Mouse (Mus musculus): Measurements from ENCODE around the gene Nav2. TPM values are rescaled to one million over a fixed set of nuclear protein-coding genes. Genes with fewer than 3 reads are reported as not detected.

The Nav2 gene
- total and polyA plus RNA-seq, 3 experiments, result under 0.01 TPM; not detected in 2

- no peak overlapping the region for H3K4me3 ChIP-seq (replicated peaks in 1 of 3; ENCODE audit: low read depth in 2 of 3, low read length in 2 of 3, poor library complexity in 1 of 3)
- no peak for DNase-seq (ENCODE audit: extremely low read depth)
- H3K36me3 ChIP-seq (replicated peaks in 1 of 2; ENCODE audit: control insufficient read depth in 1 of 2, insufficient read depth in 1 of 2, low read length in 1 of 2), result no peaks in the 10 kb centered on the region
- in situ Hi-C loops (cut with MboI; ENCODE audit: low pct_ligation_motif_present, low pct_unique_long_range_greater_than_20kb, low sequenced_read_pairs), result loop anchor here (25.0 kb wide), 1 partner anchor 142 kb away; no protein-coding TSS in a partner anchor
- H3K4me1 ChIP-seq (ENCODE audit: control insufficient read depth in 1 of 2, insufficient read depth in 2 of 2), result no peaks in the 10 kb centered on the region
- dilution Hi-C loops (cut with MboI; ENCODE audit: extremely low pct_ligation_motif_present, extremely low pct_unique_long_range_greater_than_20kb, low sequenced_read_pairs), result no loop called here
- H3K4me2 ChIP-seq (ENCODE audit: insufficient read depth, low read depth, poor library complexity, severe bottlenecking), result no peak overlapping the region
- H3K79me2 ChIP-seq (replicated peaks; ENCODE audit: control insufficient read depth, extremely low read depth, insufficient read depth, poor library complexity, severe bottlenecking), result no peaks in the 10 kb centered on the region
- TF ChIP-seq GABPA (IDR thresholded peaks at IDR 0.05; ENCODE audit: insufficient replicate concordance, low read depth, low read length), result no peak
- no peak for TF ChIP-seq TCF12 (IDR thresholded peaks at IDR 0.05; ENCODE audit: low read depth, low read length)
- TF ChIP-seq MAX (IDR thresholded peaks at IDR 0.05; ENCODE audit: low read length), result no peak
- TF ChIP-seq EP300 (IDR thresholded peaks at IDR 0.05; ENCODE audit: low read length), result no peak
- TF ChIP-seq BHLHE40 (IDR thresholded peaks at IDR 0.05; ENCODE audit: low read depth, low read length), result no peak
- TF ChIP-seq ZC3H11A (IDR thresholded peaks at IDR 0.05; ENCODE audit: low read depth, low read length), result no peak
- no peak for TF ChIP-seq USF1 (IDR thresholded peaks at IDR 0.05; ENCODE audit: low read depth, low read length)
- TF ChIP-seq ZMIZ1 (IDR thresholded peaks at IDR 0.05; ENCODE audit: low read depth, low read length), result no peak
- no peak for TF ChIP-seq MEF2A (IDR thresholded peaks at IDR 0.05; ENCODE audit: borderline replicate concordance, low read depth, low read length)
- TF ChIP-seq ZKSCAN1 (IDR thresholded peaks at IDR 0.05; ENCODE audit: borderline replicate concordance, low read depth, low read length), result no peak
- TF ChIP-seq JUND (conservative IDR thresholded peaks at IDR 0.05; ENCODE audit: low read depth, low read length), result no peak
- TF ChIP-seq E2F4 (IDR thresholded peaks at IDR 0.05; ENCODE audit: insufficient replicate concordance, low read depth, low read length), result no peak
- TF ChIP-seq HCFC1 (IDR thresholded peaks at IDR 0.05; ENCODE audit: low read depth, low read length), result no peak
- no peak for TF ChIP-seq IRF4 (IDR thresholded peaks at IDR 0.05; ENCODE audit: low read depth, low read length)
- TF ChIP-seq POLR2A (IDR thresholded peaks at IDR 0.05; ENCODE audit: low read depth, low read length), result no peak
- no peak for TF ChIP-seq MYC (IDR thresholded peaks at IDR 0.05; ENCODE audit: low read depth, low read length)
- TF ChIP-seq TBP (conservative IDR thresholded peaks at IDR 0.05; ENCODE audit: low read depth, low read length), result no peak
- no peak for TF ChIP-seq CHD1 (IDR thresholded peaks at IDR 0.05; ENCODE audit: low read depth, low read length)
- TF ChIP-seq MXI1 (IDR thresholded peaks at IDR 0.05; ENCODE audit: low read depth, low read length), result no peak
- TF ChIP-seq NELFE (IDR thresholded peaks at IDR 0.05; ENCODE audit: low read depth, low read length), result no peak
- H3K9me3 ChIP-seq (replicated peaks; ENCODE audit: low read length), result no peaks in the 10 kb centered on the region
- H3K27me3 ChIP-seq (replicated peaks), result peaks cover 72% of the 10 kb centered on the region
- no peak overlapping the region for H3K27ac ChIP-seq (ENCODE audit: insufficient read depth, low read depth)
- no peak overlapping the region for H3K9ac ChIP-seq (ENCODE audit: insufficient read depth, low read depth)
Measured at GRCm38 (mm10) chr7:49104793-49105192, 196.3 kb downstream of the Nav2 start.

DNA sequence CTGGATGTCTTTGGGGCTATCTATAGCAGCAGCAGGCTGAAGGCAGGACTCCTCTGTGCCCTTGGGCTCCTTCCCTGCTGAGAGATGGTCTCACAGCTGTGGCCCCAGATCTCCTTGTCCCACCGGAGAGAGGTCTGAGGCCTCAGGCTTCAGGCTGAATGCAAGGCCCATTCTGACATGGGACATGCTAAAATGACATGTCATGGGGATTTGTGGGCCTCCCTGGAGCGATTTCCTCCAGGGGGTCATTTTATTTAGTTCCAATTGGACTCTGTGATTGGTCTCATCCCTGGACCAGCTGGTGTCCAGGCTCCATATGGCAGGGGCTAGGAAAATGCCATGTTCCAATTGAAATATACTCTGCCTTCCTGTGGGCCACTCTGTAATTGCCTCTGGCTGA is 197.0 kb downstream of the Nav2 start:
- no peak overlapping the region for H3K4me2 ChIP-seq (ENCODE audit: insufficient read depth, low read depth, poor library complexity, severe bottlenecking)
- TF ChIP-seq POLR2A (IDR thresholded peaks at IDR 0.05; ENCODE audit: low read depth, low read length), result no peak
- no peak for TF ChIP-seq ZMIZ1 (IDR thresholded peaks at IDR 0.05; ENCODE audit: low read depth, low read length)
- TF ChIP-seq E2F4 (IDR thresholded peaks at IDR 0.05; ENCODE audit: insufficient replicate concordance, low read depth, low read length), result no peak
- no peak for TF ChIP-seq MAZ (IDR thresholded peaks at IDR 0.05; ENCODE audit: low read depth, low read length)
- no peak for TF ChIP-seq TBP (conservative IDR thresholded peaks at IDR 0.05; ENCODE audit: low read depth, low read length)
- TF ChIP-seq POLR2AphosphoS2 (IDR thresholded peaks at IDR 0.05; ENCODE audit: low read depth, low read length), result no peak
- TF ChIP-seq BHLHE40 (IDR thresholded peaks at IDR 0.05; ENCODE audit: low read depth, low read length), result no peak
- TF ChIP-seq JUN (IDR thresholded peaks at IDR 0.05; ENCODE audit: insufficient read depth, low read depth, low read length), result no peak
- in situ Hi-C loops (cut with MboI; ENCODE audit: low pct_ligation_motif_present, low pct_unique_long_range_greater_than_20kb, low sequenced_read_pairs) (loop anchor here (25.0 kb wide), 1 partner anchor 143 kb away; no protein-coding TSS in a partner anchor), dilution Hi-C loops (cut with MboI; ENCODE audit: extremely low pct_ligation_motif_present, extremely low pct_unique_long_range_greater_than_20kb, low sequenced_read_pairs) (no loop called here)
- no peak overlapping the region for H3K4me3 ChIP-seq (replicated peaks in 1 of 3; ENCODE audit: low read depth in 2 of 3, low read length in 2 of 3, poor library complexity in 1 of 3)
- H3K79me2 ChIP-seq (replicated peaks; ENCODE audit: control insufficient read depth, extremely low read depth, insufficient read depth, poor library complexity, severe bottlenecking), result no peaks in the 10 kb centered on the region
- H3K27me3 ChIP-seq (replicated peaks), result peaks cover 72% of the 10 kb centered on the region
- no peaks in the 10 kb centered on the region for H3K36me3 ChIP-seq (replicated peaks in 1 of 2; ENCODE audit: control insufficient read depth in 1 of 2, insufficient read depth in 1 of 2, low read length in 1 of 2)
- no peaks in the 10 kb centered on the region for H3K4me1 ChIP-seq (ENCODE audit: control insufficient read depth in 1 of 2, insufficient read depth in 2 of 2)
- H3K9ac ChIP-seq (ENCODE audit: insufficient read depth, low read depth), result no peak overlapping the region
- no peak for DNase-seq (ENCODE audit: extremely low read depth)
- no peak overlapping the region for H3K27ac ChIP-seq (ENCODE audit: insufficient read depth, low read depth)
- H3K9me3 ChIP-seq (replicated peaks; ENCODE audit: low read length), result no peaks in the 10 kb centered on the region
